Mouse (Mus musculus) forebrain, postnatal 0 days (tissue): ENCODE measurements around the gene Cog5. TPM values are rescaled to one million over a fixed set of nuclear protein-coding genes. Genes with fewer than 3 reads are reported as not detected.

ENCODE experiments used
- ATAC-seq: fragments of 200-750 bp; cut with Nextera tagmentation; 2 replicates; pipeline ENCODE4 v1.8.0; 2017; ENCODE audit warnings: mild to moderate bottlenecking, moderate library complexity
- DNase-seq: peaks from one replicate; pipeline ENCODE4 v3.0.0-alpha.2; 2015
- H3K27ac ChIP-seq: fragments of 300-500 bp; sonication (generic); 2 replicates; pipeline ENCODE4 v1.5.1; 2014; ENCODE audit warnings: low read depth, mild to moderate bottlenecking, antibody characterized with exemption, low read length, moderate library complexity, mixed read lengths
- H3K27me3 ChIP-seq: fragments of 300-500 bp; sonication (generic); 2 replicates; pipeline ENCODE4 v1.6.1; 2014; ENCODE audit warnings: mild to moderate bottlenecking, low read length, mixed read lengths; ENCODE audit not compliant: insufficient read depth
- H3K36me3 ChIP-seq: fragments of 300-500 bp; sonication (generic); 2 replicates; pipeline ENCODE4 v1.6.1; 2014; ENCODE audit warnings: mild to moderate bottlenecking, moderate library complexity; ENCODE audit not compliant: insufficient read depth
- H3K4me1 ChIP-seq: fragments of 300-500 bp; sonication (generic); 2 replicates; pipeline ENCODE4 v1.6.1; 2014; ENCODE audit warnings: antibody characterized with exemption; ENCODE audit not compliant: insufficient read depth
- H3K4me2 ChIP-seq: fragments of 300-500 bp; sonication (generic); 2 replicates; pipeline ENCODE4 v1.6.1; 2014; ENCODE audit warnings: low read depth, mild to moderate bottlenecking, moderate library complexity
- H3K4me3 ChIP-seq: fragments of 300-500 bp; sonication (generic); 2 replicates; pipeline ENCODE4 v1.5.1; 2014; ENCODE audit warnings: low read depth, low read length, mixed read lengths
- H3K9ac ChIP-seq: fragments of 300-500 bp; sonication (generic); 2 replicates; pipeline ENCODE4 v1.6.1; 2014; ENCODE audit warnings: mild to moderate bottlenecking
- H3K9me3 ChIP-seq: fragments of 300-500 bp; sonication (generic); 2 replicates; pipeline ENCODE4 v1.6.1; 2016; ENCODE audit warnings: low read length
- CTCF ChIP-seq: sonication (generic); IDR thresholded peaks from 2 replicates; pipeline ENCODE4 v1.5.1; 2016; ENCODE audit warnings: antibody characterized with exemption, control low read depth, low read depth
- WGBS: fragments of 180-500 bp; shearing (Covaris S2); extraction: QIAGEN DNeasy Blood & Tissue Kit; methylation state at CpG from one replicate; pipeline ENCODE4 v1.1.7; 2014; 5-methylcytosine and 5-hydroxymethylcytosine counted together
- polyA plus RNA-seq: library from polyadenylated mRNA; unstranded; fragments of >200 nt; fragmentation: Nextera tagmentation; extraction: Ambion mirVana; gene quantifications from 2 replicates; pipeline ENCODE4 v1.2.1, GENCODE M21; 2015
- total RNA-seq: library from RNA; depleted of rRNA; stranded (reverse); fragments of >200 nt; gene quantifications from 2 replicates; pipeline ENCODE4 v1.2.3, GENCODE M21; 2014

Cog5 gene
- total and polyA plus RNA-seq, 2 experiments from 2014 or later, result 17.3 to 47.7 TPM

GRCm38 (mm10) chr12:31857784-31858183, 203.1 kb downstream of the Cog5 start:
- Histone ChIP-seq H3K36me3 (no peaks in the 10 kb centered on the region), H3K4me3 (no peak overlapping the region), H3K4me2 (no peak overlapping the region), H3K27me3 (no peaks in the 10 kb centered on the region), H3K9me3 (no peaks in the 10 kb centered on the region), H3K4me1 (no peaks in the 10 kb centered on the region), H3K9ac (no peak overlapping the region), H3K27ac (no peak overlapping the region)
- WGBS, result 84% methylated on average over 7 of the region's 7 CpGs
- DNase-seq, result no peak
- TF ChIP-seq CTCF, result no peak
- ATAC-seq, result no peak

- 90% methylated on average over 16 of the region's 16 CpGs for WGBS
- DNase-seq (no peak), ATAC-seq (no peak)
- H3K4me2 ChIP-seq, result no peak overlapping the region
- no peaks in the 10 kb centered on the region for H3K4me1 ChIP-seq
- no peaks in the 10 kb centered on the region for H3K9me3 ChIP-seq
- TF ChIP-seq CTCF, result no peak
- no peaks in the 10 kb centered on the region for H3K27me3 ChIP-seq
- H3K4me3 ChIP-seq, result no peak overlapping the region
- no peak overlapping the region for H3K27ac ChIP-seq
- H3K36me3 ChIP-seq, result no peaks in the 10 kb centered on the region
- no peak overlapping the region for H3K9ac ChIP-seq
Measured at GRCm38 (mm10) chr12:31862668-31863538, 208.2 kb downstream of the Cog5 start.

DNA sequence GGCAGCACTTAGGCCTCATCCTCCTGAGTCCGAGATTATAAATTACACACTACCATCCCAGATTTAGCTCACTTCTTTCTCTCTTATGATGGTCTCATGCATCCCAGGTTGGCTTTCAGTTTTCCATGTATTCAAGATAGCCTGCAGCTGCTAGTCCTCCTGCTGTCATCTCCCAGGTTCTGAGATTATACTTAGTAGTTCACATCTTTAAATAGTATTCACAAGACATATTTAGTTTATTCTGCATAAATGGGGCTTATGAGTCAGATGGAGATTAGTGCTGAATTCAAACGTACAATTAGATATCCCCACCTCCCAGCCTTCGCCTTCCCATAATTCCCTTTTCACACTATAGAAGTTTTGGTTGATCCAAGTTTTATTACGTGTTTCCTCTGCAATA, 222.1 kb downstream of the Cog5 start:
- no peaks in the 10 kb centered on the region for H3K36me3 ChIP-seq
- no peak overlapping the region for H3K27ac ChIP-seq
- DNase-seq (no peak), ATAC-seq (no peak)
- no peaks in the 10 kb centered on the region for H3K9me3 ChIP-seq
- H3K9ac ChIP-seq, result no peak overlapping the region
- no peak overlapping the region for H3K4me2 ChIP-seq
- H3K4me3 ChIP-seq, result no peak overlapping the region
- H3K27me3 ChIP-seq, result no peaks in the 10 kb centered on the region
- TF ChIP-seq CTCF, result no peak
- 86% methylated on average over 4 of the region's 4 CpGs for WGBS
- no peaks in the 10 kb centered on the region for H3K4me1 ChIP-seq

- Histone ChIP-seq H3K4me2 (no peak overlapping the region), H3K9ac (no peak overlapping the region), H3K9me3 (no peaks in the 10 kb centered on the region), H3K4me3 (no peak overlapping the region), H3K27me3 (no peaks in the 10 kb centered on the region), H3K36me3 (peaks cover 8% of the 10 kb centered on the region), H3K27ac (no peak overlapping the region), H3K4me1 (no peaks in the 10 kb centered on the region)
- WGBS, result 72% methylated on average over 1 of the region's 1 CpGs
- ATAC-seq (no peak), DNase-seq (no peak)
- no peak for TF ChIP-seq CTCF
Measured at GRCm38 (mm10) chr12:31882736-31883135, 228.1 kb downstream of the Cog5 start.

DNA sequence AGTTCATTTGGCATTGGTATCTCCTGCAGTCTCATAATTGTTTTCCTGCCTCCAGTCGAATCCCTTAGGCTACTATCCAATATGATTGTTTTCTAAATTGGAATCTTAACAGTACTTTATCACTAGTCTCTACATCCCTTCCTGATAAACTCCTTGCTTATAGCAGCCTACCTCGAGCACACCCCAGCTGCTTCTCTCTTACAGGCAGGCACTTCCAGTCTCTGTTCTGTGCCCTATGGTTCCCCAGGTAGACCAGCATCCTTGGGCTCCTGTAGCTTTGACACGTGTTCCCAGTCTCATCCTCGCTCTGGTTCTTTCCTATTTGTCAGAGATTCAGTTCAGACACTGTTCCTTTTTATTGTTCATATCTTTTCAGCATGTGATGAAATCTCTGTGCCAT, 229.7 kb downstream of the Cog5 start:
- Histone ChIP-seq H3K27me3 (no peaks in the 10 kb centered on the region), H3K27ac (no peak overlapping the region), H3K4me3 (no peak overlapping the region), H3K9ac (no peak overlapping the region), H3K36me3 (peaks cover 8% of the 10 kb centered on the region), H3K4me2 (no peak overlapping the region), H3K4me1 (no peaks in the 10 kb centered on the region), H3K9me3 (no peaks in the 10 kb centered on the region)
- TF ChIP-seq CTCF, result no peak
- 85% methylated on average over 4 of the region's 4 CpGs for WGBS
- ATAC-seq (no peak), DNase-seq (no peak)

DNA sequence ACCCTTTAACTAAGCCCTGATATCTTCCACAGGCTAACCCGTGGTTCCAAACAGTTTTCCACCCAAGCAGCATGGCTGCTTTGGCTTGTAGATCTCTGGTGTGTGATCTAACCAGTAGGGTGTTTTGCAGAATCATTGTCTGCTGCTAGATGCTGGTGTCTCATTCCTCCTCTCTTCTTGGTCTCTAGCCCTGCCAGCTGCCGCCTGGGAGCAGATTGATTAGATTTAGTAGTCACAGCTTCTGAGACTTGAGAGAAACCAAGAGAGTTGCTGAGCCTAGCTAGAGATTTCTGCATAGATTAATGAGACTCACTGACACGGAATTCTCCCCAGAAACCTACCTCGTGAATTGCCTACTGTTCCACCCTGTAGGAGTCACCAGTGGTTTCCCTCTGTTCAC, 230.4 kb downstream of the Cog5 start:
- no peak for TF ChIP-seq CTCF

GRCm38 (mm10) chr12:31885844-31886606, 231.4 kb downstream of the Cog5 start:
- Histone ChIP-seq H3K9ac (no peak overlapping the region), H3K4me1 (peaks cover 3% of the 10 kb centered on the region; the same call in 1 of the 2 replicates), H3K4me3 (no peak overlapping the region), H3K27ac (no peak overlapping the region), H3K9me3 (no peaks in the 10 kb centered on the region), H3K36me3 (peaks cover 8% of the 10 kb centered on the region), H3K27me3 (no peaks in the 10 kb centered on the region), H3K4me2 (no peak overlapping the region)
- TF ChIP-seq CTCF, result no peak
- WGBS, result 89% methylated on average over 11 of the region's 11 CpGs
- DNase-seq, result no peak
- peak; percentile 36; the same call in 1 of the 2 replicates for ATAC-seq

More for the DNA sequence above, 230.4 kb downstream of the Cog5 start:
- H3K27me3 ChIP-seq, result no peaks in the 10 kb centered on the region
- 84% methylated on average over 4 of the region's 4 CpGs for WGBS
- no peak overlapping the region for H3K4me2 ChIP-seq
- no peaks in the 10 kb centered on the region; the same call in 1 of the 2 replicates for H3K4me1 ChIP-seq
- no peak; the same call in 1 of the 2 replicates for ATAC-seq
- H3K9ac ChIP-seq, result no peak overlapping the region
- no peak for DNase-seq
- H3K9me3 ChIP-seq, result no peaks in the 10 kb centered on the region
- peaks cover 8% of the 10 kb centered on the region for H3K36me3 ChIP-seq
- H3K4me3 ChIP-seq, result no peak overlapping the region
- no peak overlapping the region for H3K27ac ChIP-seq
